Mouse (Mus musculus) layer of hippocampus, postnatal 25 days (tissue): Measurements from ENCODE around the gene Wdr90. TPM values are rescaled to one million over a fixed set of nuclear protein-coding genes. Genes with fewer than 3 reads are reported as not detected.
"Not testable (repeated sequence)": the region's sequence is repeated elsewhere in the genome, so short reads cannot be mapped to it uniquely, and the experiment has no call there.

Experiments used
- DNase-seq, 2 experiments: peaks; one replicate each; pipeline ENCODE4 v3.0.0; 2022; ENCODE audit warnings: mixed read lengths in 2 of 2, low spot score in 1 of 2; ENCODE audit errors: extremely low spot score in 1 of 2
- total RNA-seq, 2 experiments: library from RNA; stranded (reverse); gene quantifications; 2 replicates each; pipeline ENCODE4 v1.2.3; 2021

Gene Wdr90
- total RNA-seq, 2 experiments from 2014 or later: 14.8 to 21.0 TPM

- no peak for DNase-seq
Measured at GRCm38 (mm10) chr17:25877741-25878610, 16.7 kb upstream of the Wdr90 start.

GRCm38 (mm10) chr17:25877025-25877424 lies 15.7 kb upstream of the Wdr90 start:
- DNase-seq: no peak

DNA sequence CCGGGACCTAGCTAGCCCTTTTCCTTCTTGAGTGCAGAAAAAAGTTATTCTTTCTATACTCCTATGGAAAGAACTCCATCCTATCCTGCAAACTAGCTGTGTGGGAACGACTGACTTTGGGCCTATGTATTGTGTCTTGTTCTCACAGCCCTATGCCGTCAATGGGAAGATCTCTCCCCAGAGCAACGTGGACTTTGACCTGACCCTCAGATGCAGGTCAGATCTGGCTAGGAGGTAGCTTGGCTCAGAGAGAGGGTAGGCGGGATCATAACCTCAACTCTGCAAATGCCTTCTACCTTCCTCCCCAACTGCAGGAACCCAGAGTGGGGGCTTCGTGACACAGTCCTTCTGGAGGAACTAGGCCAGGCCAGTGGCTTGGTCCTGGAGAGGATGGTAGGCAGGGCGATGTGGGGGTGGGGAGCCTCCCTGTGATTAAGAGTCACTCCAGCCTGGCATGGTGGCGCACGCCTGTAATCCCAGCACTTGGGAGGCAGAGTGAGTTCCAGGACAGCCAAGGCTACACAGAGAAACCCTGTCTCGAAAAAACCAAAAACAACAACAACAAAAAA lies 15.1 kb upstream of the Wdr90 start:
- no peak for DNase-seq

- DNase-seq: peak; percentile 80 to 83
Measured at GRCm38 (mm10) chr17:25875171-25876136, 14.2 kb upstream of the Wdr90 start.

- peak; percentile 100 for DNase-seq
Measured at GRCm38 (mm10) chr17:25874721-25875170, 13.4 kb upstream of the Wdr90 start, which contains the start of gene Mettl26. Gene Mettl26, plus strand, starts transcription at chr17:25875074.

DNA sequence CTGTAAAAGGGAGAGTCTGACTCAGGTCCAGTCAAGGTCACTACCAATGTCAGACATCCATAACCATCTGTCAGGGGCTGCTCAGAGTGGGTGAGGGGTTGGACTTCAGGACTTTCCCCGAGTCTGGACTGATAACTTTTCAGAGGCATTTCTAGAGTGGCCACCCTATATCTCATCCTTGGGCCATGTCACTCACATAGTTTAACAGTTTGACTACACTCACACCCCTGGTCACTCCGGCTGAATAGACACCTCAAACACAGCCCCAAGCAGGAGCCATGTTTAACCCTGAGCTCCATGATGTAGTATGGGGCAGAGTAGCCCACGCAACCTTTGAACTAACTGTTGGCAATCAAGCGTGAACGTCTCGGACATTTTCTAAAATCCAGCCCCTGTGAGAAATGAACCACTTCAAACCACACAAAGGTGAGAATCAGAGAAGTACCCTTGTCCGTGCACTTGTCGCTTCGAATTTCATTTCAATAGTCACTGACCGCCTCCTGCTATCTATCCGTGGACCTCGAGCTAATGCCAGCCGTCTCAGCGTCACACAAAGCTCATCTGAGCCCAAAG lies 12.9 kb upstream of the Wdr90 start:
- DNase-seq: no peak

GRCm38 (mm10) chr17:25873405-25874147 lies 12.3 kb upstream of the Wdr90 start:
- no peak for DNase-seq

- no peak for DNase-seq
Measured at GRCm38 (mm10) chr17:25872676-25873075, 11.4 kb upstream of the Wdr90 start.

DNA sequence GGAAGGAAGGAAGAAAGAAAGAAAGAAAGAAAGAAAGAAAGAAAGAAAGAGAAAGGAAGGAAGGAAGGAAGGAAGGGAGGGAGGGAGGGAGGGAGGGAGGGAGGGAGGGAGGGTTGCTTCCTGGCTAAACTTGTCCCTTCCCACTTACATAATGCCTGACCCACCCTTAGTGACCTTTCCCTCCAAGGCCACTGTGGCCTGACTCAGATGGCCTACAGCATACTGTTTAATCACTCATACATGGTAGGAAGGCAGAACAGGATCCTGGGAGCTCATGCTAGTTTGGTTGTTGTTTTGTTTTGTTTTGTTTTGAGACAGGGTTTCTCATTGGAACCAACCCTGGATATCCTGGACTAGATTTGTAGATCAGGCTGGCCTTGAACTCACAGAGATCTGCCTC lies 10.3 kb upstream of the Wdr90 start:
- not testable (repeated sequence) for DNase-seq

GRCm38 (mm10) chr17:25869954-25870353 lies 8.7 kb upstream of the Wdr90 start:
- DNase-seq: no peak

GRCm38 (mm10) chr17:25869498-25869897 lies 8.2 kb upstream of the Wdr90 start:
- no peak for DNase-seq

DNA sequence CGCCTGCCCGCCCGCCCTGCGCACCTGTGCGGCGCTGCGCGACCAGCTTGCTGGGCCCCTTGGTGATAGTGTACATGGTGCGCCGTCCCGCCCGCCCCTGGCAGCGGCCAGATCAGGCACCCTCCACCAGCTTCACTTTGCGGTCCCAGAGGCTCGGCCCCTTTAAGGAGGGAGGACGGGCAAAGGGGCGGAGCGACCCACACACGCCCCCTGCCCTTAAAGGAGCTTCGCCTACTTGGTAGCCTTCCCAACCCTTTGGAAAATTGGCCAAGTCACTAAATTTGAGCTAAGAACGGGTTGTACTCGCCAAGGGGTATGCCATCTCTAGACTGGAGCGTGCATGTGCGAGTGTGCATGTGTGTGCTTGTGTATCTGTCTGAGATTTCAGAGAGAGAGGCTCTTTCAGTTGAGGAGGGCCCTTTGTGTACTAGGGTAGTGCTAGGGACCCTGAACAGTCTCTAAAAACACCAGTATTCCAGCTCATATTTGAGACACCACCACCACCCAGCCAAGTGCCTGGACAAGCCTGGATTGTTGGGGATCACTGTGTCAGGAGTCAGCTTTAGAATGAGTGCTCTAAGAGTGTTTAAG lies 7.4 kb upstream of the Wdr90 start, which contains the start of gene Mcrip2:
Mcrip2 (minus strand) TSS at position 164 of the 591 bp plus-strand sequence.
- peak; percentile 62 to 64 for DNase-seq

DNA sequence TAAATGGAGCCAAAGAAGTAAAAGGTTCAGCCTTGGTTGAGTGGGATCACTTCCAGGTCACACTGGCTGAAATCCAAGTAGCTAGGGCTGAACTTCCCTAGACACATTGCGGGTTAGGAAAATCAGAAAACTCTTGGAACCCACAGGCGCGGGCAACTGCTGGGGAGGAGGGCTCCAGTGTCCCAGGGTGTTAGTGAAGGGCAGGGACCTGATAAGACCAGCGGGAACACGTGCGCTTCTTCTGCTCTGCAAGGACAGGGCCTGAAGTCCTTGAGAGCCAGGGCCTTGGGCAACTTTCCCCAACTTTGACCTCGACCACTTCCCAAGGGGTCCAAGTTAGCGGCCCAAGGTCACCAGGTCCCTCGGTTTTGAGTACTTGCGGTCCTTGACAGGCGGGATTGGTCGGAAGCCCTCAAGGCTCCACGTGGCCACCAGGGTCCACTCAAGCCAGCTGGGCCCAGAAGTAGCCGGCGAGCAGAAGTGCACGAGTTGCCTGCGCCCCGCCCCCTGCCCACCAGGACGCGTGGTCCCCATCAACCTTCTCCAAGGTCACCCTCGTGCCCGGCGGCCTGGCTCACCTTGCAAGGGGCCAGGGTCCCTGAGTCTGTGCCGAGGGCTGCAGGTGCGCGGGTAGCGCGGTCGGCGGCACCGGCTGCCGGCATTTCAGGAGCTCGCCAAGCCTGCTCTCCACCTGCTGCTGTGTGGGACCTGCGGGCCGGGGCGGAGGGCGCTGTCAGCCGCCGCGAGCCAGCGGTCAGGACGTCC lies 6.7 kb upstream of the Wdr90 start:
- DNase-seq: no peak

DNA sequence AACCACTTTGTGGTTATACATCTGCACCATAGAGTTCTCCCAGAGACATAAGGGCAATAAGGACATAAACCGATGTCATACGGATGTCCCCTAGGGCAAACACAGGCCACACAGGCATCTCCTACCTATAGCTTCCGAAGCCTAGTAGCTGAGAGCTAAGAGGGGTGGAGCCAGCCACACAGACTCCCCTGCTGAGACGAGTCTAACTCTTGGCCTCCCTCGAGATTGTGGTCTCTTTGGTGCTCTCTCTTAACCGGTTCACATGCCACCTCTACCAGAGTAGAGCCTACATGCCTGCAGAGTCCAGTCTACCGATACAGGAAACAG lies 6.2 kb upstream of the Wdr90 start:
- no peak for DNase-seq

GRCm38 (mm10) chr17:25866172-25866571 lies 4.9 kb upstream of the Wdr90 start:
- DNase-seq: no peak

DNA sequence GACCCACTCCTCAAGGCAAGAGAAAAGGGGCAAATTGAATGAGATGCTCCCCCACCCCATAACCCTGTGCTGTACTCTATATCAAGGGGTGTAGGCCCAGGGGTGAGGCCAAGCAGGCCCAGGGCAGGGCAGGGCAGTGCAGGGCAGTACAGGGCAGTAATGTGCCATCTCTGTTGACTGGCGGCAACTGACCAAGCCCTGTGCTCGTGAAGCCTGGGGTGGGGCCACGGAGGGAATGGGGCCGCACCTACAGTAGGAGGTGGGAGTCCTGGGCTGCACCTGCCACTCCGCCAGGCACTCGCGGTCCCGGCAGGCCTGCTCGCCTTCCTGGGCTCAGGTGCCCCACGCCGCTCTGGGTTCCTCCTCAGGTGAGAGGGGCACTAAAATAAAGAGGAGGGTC lies 4.0 kb upstream of the Wdr90 start:
- no peak for DNase-seq

GRCm38 (mm10) chr17:25864311-25864710 lies 3.0 kb upstream of the Wdr90 start:
- no peak for DNase-seq

- no peak for DNase-seq
Measured at GRCm38 (mm10) chr17:25863681-25864080, 2.4 kb upstream of the Wdr90 start.
